Mouse (Mus musculus) liver, embryonic 11.5 days (tissue): ENCODE results near the gene Anxa5. TPM values are rescaled to one million over a fixed set of nuclear protein-coding genes. Genes with fewer than 3 reads are reported as not detected.

Experiments used
- ATAC-seq: fragments of 200-750 bp; cut with Nextera tagmentation; replicated peaks from 2 replicates; pipeline ENCODE4 v1.8.0; 2017; ENCODE audit warnings: moderate number of reproducible peaks, mild to moderate bottlenecking, moderate TSS enrichment, moderate library complexity; ENCODE audit not compliant: low FRiP score
- DNase-seq: peaks from one replicate; pipeline ENCODE4 v3.0.0-alpha.2; 2017; ENCODE audit warnings: low spot score
- H3K27ac ChIP-seq: fragments of 300-500 bp; sonication (generic); 2 replicates; pipeline ENCODE4 v1.5.1; 2014; ENCODE audit warnings: mild to moderate bottlenecking, low read depth, low read length, control low read depth
- H3K27me3 ChIP-seq: fragments of 300-500 bp; sonication (generic); replicated peaks from 2 replicates; pipeline ENCODE4 v1.6.1; 2014; ENCODE audit warnings: low read length, mixed read lengths; ENCODE audit not compliant: control insufficient read depth, insufficient read depth
- H3K36me3 ChIP-seq: fragments of 300-500 bp; sonication (generic); 2 replicates; pipeline ENCODE4 v1.6.1; 2014; ENCODE audit warnings: mild to moderate bottlenecking, low read length, moderate library complexity, mixed read lengths; ENCODE audit not compliant: control insufficient read depth, insufficient read depth
- H3K4me1 ChIP-seq: fragments of 300-500 bp; sonication (generic); replicated peaks from 2 replicates; pipeline ENCODE4 v1.6.1; 2014; ENCODE audit warnings: low read length, mixed read lengths; ENCODE audit not compliant: control insufficient read depth, insufficient read depth
- H3K4me2 ChIP-seq: fragments of 300-500 bp; sonication (generic); 2 replicates; pipeline ENCODE4 v1.6.1; 2014; ENCODE audit warnings: mild to moderate bottlenecking, control low read depth, moderate library complexity
- H3K4me3 ChIP-seq: fragments of 300-500 bp; sonication (generic); 2 replicates; pipeline ENCODE4 v1.5.1; 2014; ENCODE audit warnings: low read depth, low read length, control low read depth
- H3K9ac ChIP-seq: fragments of 300-500 bp; sonication (generic); 2 replicates; pipeline ENCODE4 v1.6.1; 2014; ENCODE audit warnings: low read depth, low read length, control low read depth
- H3K9me3 ChIP-seq: fragments of 300-500 bp; sonication (generic); 2 replicates; pipeline ENCODE4 v1.6.1; 2016; ENCODE audit warnings: low read length, inconsistent platforms, mixed read lengths; ENCODE audit not compliant: control insufficient read depth
- WGBS: fragments of 180-500 bp; shearing (Covaris S2); extraction: QIAGEN DNeasy Blood & Tissue Kit; methylation state at CpG from one replicate; pipeline ENCODE4 v1.1.7; 2014; 5-methylcytosine and 5-hydroxymethylcytosine counted together
- polyA plus RNA-seq: library from polyadenylated mRNA; unstranded; fragments of >200 nt; fragmentation: Nextera tagmentation; extraction: Ambion mirVana; gene quantifications from 2 replicates; pipeline ENCODE4 v1.2.1, GENCODE M21; 2014

Anxa5 gene
- polyA plus RNA-seq, 1 experiment from 2014 or later, result 108 TPM

DNA sequence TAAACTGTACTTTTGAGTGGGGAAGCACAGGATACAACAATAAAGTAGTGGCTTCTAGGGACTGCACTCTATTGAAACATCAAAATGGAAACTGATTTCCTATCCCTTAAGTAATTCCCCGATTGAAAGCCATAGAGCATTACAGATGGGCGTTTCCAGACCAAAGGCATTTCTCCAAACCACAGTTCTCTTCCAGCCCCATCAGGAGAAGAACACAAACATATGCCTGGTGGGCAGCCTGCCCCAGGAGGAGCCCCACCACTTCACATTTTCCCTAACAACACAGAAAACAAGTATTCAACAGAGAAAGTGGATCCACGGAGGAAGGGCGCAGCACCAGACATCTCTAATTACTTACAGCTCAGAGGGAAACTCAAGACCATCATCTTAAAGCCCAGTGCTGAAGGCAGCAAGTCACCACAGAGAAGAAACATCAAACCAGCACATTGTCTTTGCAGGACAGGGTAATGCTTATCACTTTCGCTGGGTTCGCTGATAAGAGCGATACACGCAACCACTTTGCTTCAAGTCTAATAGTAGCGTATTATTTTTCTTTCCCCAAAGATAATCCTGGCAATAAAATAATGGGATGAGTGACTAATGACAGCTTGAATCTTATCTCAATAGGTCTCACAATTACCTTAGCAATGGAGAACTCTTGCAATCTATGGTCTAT, 17.2 kb upstream of the Anxa5 start:
- no peak overlapping the region for H3K4me2 ChIP-seq
- no peak overlapping the region for H3K4me3 ChIP-seq
- no peaks in the 10 kb centered on the region for H3K27me3 ChIP-seq
- H3K27ac ChIP-seq, result no peak overlapping the region
- no peaks in the 10 kb centered on the region for H3K36me3 ChIP-seq
- H3K9me3 ChIP-seq, result no peaks in the 10 kb centered on the region
- 59% methylated on average over 9 of the region's 9 CpGs for WGBS
- no peak overlapping the region for H3K9ac ChIP-seq
- no peaks in the 10 kb centered on the region; the same call in 1 of the 2 replicates for H3K4me1 ChIP-seq
- DNase-seq, result no peak
- ATAC-seq, result no peak

DNA sequence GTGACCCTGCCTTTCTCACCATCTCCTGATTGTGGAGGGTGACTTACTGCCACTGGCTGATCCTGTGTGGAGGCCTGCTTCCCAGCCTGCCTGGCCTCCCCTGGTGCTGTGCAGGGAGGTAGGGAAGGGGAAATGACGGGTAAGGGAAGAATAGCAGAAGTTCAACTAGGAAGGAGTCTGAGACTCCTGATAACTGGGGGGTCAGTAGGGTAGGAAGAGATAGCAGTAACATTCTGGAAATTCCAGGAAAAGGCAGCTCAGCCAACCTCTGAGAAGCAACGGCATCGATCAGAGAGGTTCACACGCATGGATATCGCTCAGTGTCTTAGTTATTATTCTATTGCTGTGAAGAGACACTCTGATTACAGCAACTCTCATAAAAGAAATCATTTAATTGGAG, 15.8 kb upstream of the Anxa5 start:
- 47% methylated on average over 5 of the region's 5 CpGs for WGBS
- H3K9ac ChIP-seq, result no peak overlapping the region
- no peak for ATAC-seq

DNA sequence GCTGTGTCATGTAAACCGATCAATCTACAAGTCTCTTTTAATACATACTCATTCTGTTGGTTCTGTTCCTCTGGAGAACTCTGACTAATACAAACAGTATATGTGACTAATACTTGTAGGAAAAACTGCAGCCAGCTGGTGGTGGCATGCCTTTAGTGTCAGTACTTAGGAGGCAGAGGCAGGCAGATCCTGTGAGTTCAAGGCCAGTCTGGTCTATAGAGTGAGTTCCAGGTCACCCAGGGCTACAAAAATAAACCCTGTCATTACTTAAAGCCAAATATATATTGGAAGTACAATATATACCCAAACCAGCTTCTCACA, 13.9 kb upstream of the Anxa5 start:
- DNase-seq (no peak), ATAC-seq (no peak)
- H3K9me3 ChIP-seq, result no peaks in the 10 kb centered on the region
- no peak overlapping the region for H3K9ac ChIP-seq
- no peak overlapping the region for H3K4me3 ChIP-seq
- no peaks in the 10 kb centered on the region for H3K36me3 ChIP-seq
- H3K27me3 ChIP-seq, result no peaks in the 10 kb centered on the region
- H3K4me1 ChIP-seq, result no peaks in the 10 kb centered on the region; the same call in 1 of the 2 replicates
- WGBS, result 88% methylated on average over 1 of the region's 1 CpGs
- no peak overlapping the region for H3K4me2 ChIP-seq
- H3K27ac ChIP-seq, result no peak overlapping the region

More for the DNA sequence above, 15.8 kb upstream of the Anxa5 start:
- Histone ChIP-seq H3K4me2 (no peak overlapping the region), H3K27ac (no peak overlapping the region), H3K4me3 (no peak overlapping the region), H3K27me3 (no peaks in the 10 kb centered on the region), H3K9me3 (no peaks in the 10 kb centered on the region), H3K4me1 (no peaks in the 10 kb centered on the region; the same call in 1 of the 2 replicates), H3K36me3 (no peaks in the 10 kb centered on the region)
- DNase-seq, result no peak

DNA sequence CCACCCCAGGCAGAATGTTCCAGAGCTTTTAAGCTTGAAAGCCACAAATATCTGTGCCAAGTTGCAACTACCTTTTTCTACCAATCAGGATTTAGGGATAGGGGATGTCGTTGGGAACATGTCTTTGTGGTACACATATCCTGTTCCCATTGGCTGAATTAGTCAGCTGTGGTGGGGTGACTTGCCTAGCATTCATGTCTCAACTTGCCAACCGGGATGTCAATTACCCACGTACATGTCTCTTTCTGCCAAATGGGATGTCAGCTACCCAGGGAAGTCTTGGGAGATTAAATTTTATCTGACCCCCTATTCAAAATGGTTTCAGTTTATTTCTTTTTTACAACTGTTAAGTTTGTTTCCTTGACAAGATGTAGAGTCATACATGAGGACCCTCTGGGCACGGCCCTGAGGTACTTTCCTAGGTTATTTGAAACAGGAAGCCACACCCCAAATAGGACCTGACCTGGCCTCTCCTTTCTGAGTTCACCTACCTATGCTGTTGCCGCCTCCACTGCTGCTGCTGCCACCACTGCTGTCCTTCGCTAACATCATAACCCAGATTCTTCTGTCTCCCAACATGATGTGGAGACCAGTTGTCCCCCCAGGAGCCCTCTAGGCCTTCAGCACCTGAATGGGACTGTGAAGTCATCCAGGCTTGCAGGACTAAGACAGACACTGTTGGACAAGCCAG, 13.3 kb upstream of the Anxa5 start:
- WGBS, result 79% methylated on average over 6 of the region's 6 CpGs
- ATAC-seq, result no peak
- Histone ChIP-seq H3K9me3 (no peaks in the 10 kb centered on the region), H3K4me3 (no peak overlapping the region), H3K4me1 (no peaks in the 10 kb centered on the region; the same call in 1 of the 2 replicates), H3K27ac (no peak overlapping the region), H3K9ac (no peak overlapping the region), H3K27me3 (no peaks in the 10 kb centered on the region), H3K4me2 (no peak overlapping the region), H3K36me3 (no peaks in the 10 kb centered on the region)
- no peak for DNase-seq

DNA sequence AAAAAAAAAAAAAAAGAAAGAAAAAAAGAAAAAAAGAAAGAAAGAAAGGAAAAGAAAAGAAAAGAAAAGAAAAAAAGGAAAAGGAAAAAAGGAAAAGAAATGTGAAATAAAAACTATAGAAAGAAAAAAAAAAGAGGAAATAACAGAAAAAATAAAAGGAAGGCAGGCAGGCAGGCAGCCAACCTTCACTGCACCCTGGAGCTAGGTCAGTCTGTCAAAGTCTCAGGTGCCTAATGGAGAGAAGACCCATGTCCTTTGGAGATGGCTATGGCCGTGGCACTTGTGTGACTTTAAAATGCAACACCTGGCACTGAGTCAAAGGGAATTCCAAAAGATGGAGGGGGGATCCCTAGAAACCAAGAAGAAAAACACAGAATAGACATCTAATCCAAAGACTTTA, 12.7 kb upstream of the Anxa5 start:
- Histone ChIP-seq H3K4me2 (no peak overlapping the region), H3K27me3 (no peaks in the 10 kb centered on the region), H3K27ac (no peak overlapping the region), H3K4me3 (no peak overlapping the region), H3K36me3 (no peaks in the 10 kb centered on the region), H3K9ac (no peak overlapping the region), H3K9me3 (no peaks in the 10 kb centered on the region), H3K4me1 (no peaks in the 10 kb centered on the region; the same call in 1 of the 2 replicates)
- DNase-seq, result no peak
- WGBS, result 75% methylated on average over 1 of the region's 1 CpGs
- no peak for ATAC-seq

DNA sequence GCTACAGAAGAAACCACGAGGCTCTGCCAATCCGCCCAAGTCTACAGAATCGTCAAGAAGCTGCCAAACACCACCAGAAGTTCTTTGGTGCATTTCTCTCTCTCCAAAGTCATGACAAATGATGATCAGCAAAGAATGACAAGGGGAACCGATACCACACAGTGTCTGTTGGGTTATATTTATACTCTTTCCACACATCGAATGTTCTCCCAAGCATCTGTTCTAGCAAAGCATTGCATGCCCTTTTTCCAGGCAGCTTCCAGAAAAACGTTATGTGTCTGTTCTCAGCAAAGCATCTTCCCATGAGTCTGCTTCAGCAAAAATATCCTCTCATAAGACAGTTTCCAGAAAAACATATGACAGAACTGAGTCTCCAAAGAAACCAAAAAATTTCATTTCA, 11.2 kb upstream of the Anxa5 start:
- Histone ChIP-seq H3K27me3 (no peaks in the 10 kb centered on the region), H3K9ac (no peak overlapping the region), H3K4me1 (peaks cover 1% of the 10 kb centered on the region; the same call in 1 of the 2 replicates), H3K4me3 (no peak overlapping the region), H3K4me2 (no peak overlapping the region), H3K9me3 (no peaks in the 10 kb centered on the region), H3K27ac (no peak overlapping the region), H3K36me3 (no peaks in the 10 kb centered on the region)
- ATAC-seq (no peak), DNase-seq (no peak)
- 82% methylated on average over 6 of the region's 6 CpGs for whole genome bisulfite sequencing

DNA sequence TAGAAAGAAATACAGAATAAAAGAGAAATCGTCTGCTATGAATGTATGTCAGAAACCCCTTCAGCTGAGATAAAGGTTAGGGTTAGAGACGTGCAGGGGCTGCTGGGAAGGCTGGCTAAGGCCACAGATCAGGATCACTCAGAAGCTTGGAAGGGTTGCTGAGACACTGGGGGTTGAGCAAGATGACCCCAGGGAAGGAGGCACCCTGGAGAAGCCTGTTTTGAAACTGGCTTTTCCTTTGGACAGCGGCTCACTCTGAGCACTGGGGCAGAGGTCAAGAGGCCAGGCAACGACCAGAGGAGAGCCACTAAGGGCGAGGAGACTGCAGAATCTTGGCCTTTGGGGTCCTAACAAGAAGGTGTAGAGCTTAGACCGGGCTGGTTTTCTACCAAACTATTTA, 10.5 kb upstream of the Anxa5 start:
- no peaks in the 10 kb centered on the region for H3K9me3 ChIP-seq
- WGBS, result 51% methylated on average over 6 of the region's 6 CpGs
- DNase-seq (no peak), ATAC-seq (no peak)
- no peaks in the 10 kb centered on the region for H3K36me3 ChIP-seq
- H3K27ac ChIP-seq, result no peak overlapping the region
- no peaks in the 10 kb centered on the region for H3K27me3 ChIP-seq
- H3K4me2 ChIP-seq, result no peak overlapping the region
- no peak overlapping the region for H3K9ac ChIP-seq
- no peak overlapping the region for H3K4me3 ChIP-seq
- H3K4me1 ChIP-seq, result peaks cover 5% of the 10 kb centered on the region; the same call in 1 of the 2 replicates

DNA sequence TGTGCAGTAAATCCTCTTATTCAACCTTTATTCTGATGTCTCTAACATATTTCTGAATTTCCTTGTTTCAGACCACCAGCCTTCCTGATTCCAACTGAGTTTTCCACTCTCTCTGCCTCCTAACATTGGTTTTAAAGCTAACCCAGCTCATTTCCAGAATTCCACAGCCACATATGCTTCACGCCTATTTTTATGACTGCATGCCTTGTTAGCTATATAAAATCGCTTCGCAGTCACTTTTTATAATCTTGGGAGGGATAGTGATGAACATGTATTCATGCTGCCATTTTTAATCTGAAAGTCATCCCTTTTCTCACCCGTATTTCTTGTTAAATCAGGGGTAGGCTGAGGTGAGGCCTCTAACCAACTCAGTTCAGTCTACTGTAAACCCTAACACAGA, 8.6 kb upstream of the Anxa5 start:
- Histone ChIP-seq H3K9me3 (no peaks in the 10 kb centered on the region), H3K36me3 (no peaks in the 10 kb centered on the region), H3K9ac (no peak overlapping the region), H3K4me2 (no peak overlapping the region), H3K27me3 (no peaks in the 10 kb centered on the region), H3K4me1 (peaks cover 5% of the 10 kb centered on the region; the same call in 1 of the 2 replicates), H3K27ac (no peak overlapping the region), H3K4me3 (no peak overlapping the region)
- WGBS, result 88% methylated on average over 4 of the region's 4 CpGs
- ATAC-seq, result no peak
- DNase-seq, result no peak

DNA sequence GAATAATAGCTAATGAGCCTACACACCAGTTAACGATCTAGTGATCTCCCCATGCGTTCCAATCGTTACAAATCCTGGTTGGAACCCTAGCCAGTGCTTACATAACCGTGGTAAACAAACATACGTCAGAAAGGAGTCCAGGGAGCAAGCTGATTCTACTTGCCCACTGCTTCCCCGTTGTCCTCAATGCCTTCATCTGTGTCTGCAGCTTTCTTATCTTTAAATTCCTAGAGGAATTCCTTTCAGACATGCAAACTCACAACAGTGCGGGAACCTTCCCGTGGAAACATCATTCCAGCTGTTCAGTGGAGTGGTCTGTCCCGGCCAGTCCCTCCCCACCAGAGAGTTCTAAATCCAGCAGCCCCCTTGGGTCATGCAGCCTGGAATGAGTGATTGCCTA, 7.2 kb upstream of the Anxa5 start:
- ATAC-seq (no peak), DNase-seq (no peak)
- no peak overlapping the region for H3K4me3 ChIP-seq
- H3K36me3 ChIP-seq, result no peaks in the 10 kb centered on the region
- no peaks in the 10 kb centered on the region for H3K9me3 ChIP-seq
- H3K4me2 ChIP-seq, result peak overlapping the region; percentile 1; the same call in 1 of the 2 replicates
- 37% methylated on average over 9 of the region's 9 CpGs for WGBS
- H3K27me3 ChIP-seq, result no peaks in the 10 kb centered on the region
- H3K4me1 ChIP-seq, result peaks cover 5% of the 10 kb centered on the region; the same call in 1 of the 2 replicates
- no peak overlapping the region for H3K9ac ChIP-seq
- H3K27ac ChIP-seq, result no peak overlapping the region
